Mouse (Mus musculus) stomach, postnatal 0 days (tissue): Measurements from ENCODE around the gene Gmpr.
A peak's percentile ranks its signal among the peaks of the same experiment; 100 is the strongest.

Experiments
- CTCF ChIP-seq: IDR thresholded peaks from 2 replicates; pipeline ENCODE4 v1.5.1; 2016; ENCODE audit warnings: antibody characterized with exemption, low read depth, mild to moderate bottlenecking, moderate library complexity
- EP300 ChIP-seq: optimal IDR thresholded peaks from 2 replicates; pipeline ENCODE3; 2016; ENCODE audit warnings: antibody characterized with exemption

DNA sequence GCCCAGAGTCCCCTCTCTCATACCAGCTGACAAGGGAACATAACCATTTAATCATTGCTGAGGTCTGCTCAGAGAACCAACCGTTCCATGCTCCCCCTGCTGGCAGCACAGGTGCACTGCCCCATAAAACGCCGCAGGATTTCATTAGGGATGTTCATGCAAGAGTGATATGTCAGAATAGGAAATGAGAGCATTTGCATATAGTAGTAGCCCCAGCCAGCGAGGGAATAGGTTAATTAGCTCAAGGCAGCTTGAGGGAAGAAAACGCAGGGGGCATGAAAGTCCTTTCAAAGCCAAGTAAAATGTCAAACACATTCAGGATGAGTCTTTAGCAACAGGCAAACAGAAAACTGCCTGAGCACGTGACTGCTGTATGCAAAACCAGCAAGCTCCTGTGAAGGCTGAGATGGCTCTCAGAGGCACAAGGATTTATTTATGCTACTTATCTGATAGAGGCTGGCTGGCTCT, 64.6 kb downstream of the Gmpr start:
- TF ChIP-seq CTCF (peak; percentile 98), EP300 (no peak)
